Mouse (Mus musculus): ENCODE measurements at regions not wholly inside any gene's neighbourhood (a gene's known extent, or its start where the extent isn't known, plus 50 kb on each side); places are given as distances from the start of the nearest gene placed in this dataset.

DNA sequence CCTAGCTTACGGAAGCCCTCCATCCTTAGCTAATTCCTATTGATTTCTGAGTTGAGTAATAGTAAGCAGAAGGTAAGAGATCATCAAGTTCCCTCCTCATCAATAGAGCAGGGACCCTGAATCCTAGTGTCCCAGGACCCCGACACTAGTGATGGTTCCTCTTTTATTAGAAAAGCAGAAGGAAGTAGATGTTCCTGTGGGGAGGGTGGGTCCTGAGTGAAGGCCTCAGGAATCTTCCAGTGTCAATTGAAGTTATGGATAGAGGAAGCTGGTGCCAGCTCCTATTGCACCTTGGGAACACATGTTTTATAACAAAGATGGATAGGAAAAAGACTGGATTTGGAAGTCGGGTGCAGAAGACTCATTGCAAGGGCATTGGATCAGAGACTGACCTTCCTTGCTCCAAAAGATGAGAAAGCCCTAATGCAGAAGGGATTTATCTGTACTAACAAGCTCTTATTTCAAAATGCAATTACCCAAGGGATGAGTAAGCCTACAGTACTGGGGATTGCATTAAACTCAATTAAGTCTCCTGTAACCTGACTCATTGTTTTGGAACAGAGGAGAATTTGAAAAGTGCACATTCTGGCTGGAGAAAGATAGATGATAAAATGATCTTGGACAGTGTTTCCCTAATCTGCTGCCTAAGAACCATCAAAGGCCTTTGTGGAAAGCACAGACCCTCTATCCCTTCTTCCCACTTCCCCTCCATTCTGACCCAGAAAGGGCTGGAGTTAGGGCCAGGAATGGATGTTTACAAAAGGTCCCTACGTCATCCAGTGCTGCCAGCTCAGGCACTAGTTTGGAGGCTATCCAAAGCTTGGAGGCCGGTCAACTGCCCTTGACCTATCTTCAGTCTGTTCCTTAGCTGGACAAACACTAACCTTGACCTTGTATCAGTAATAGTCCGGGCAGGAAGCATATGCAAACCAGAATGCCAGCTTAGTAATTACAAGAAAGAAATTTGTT lies 84.9 kb downstream of the Gm10604 start:
- no peak for TF ChIP-seq FLI1 (IDR thresholded peaks at IDR 0.05; ENCODE audit: low read length)
- no peak for TF ChIP-seq GATA1 (IDR thresholded peaks at IDR 0.05; ENCODE audit: borderline replicate concordance, low read length)
